ENCODE assay signal across 9 mouse cellular contexts in genomic region chr11:69116843-69117242, GRCm38 (mm10). TPM values are rescaled to one million over a fixed set of nuclear protein-coding genes. Genes with fewer than 3 reads are reported as not detected.
DNase-seq lines count a peak whose midpoint lies in the region; ATAC-seq and TF ChIP-seq lines count a peak whose summit lies in the region.
"Had no signal": no experiment of that assay in that cellular context is flagged by ENCODE, and none has a peak within 500 bp of the region (broad histone marks: within the 10 kb centered on the region; RNA-seq: fewer than 3 reads in every experiment).

No protein-coding gene starts in this region.

- no peak overlapping the region for H3K27ac ChIP-seq in intestine, embryonic 14.5 days (ENCODE audit: low read depth)
- no peak overlapping the region for H3K27ac ChIP-seq in intestine, embryonic 16.5 days (ENCODE audit: low read length)
- H3K27ac ChIP-seq in forebrain, embryonic 11.5 days (ENCODE audit: low read depth, low read length), result no peak overlapping the region
- no peak overlapping the region for H3K27ac ChIP-seq in intestine, embryonic 15.5 days
- H3K27ac ChIP-seq in midbrain, postnatal 0 days (ENCODE audit: low read depth, low read length), result no peak overlapping the region

- H3K4me3 ChIP-seq in intestine, embryonic 14.5 days (ENCODE audit: low read depth, low read length), result 0 out of 2 replicates have a peak overlapping the region, but pooled peaks have one; percentile 82
- H3K4me3 ChIP-seq in intestine, embryonic 16.5 days (ENCODE audit: low read length), result no peak overlapping the region
- no peak overlapping the region for H3K4me3 ChIP-seq in forebrain, embryonic 11.5 days (ENCODE audit: low read depth, low read length)
- no peak overlapping the region for H3K4me3 ChIP-seq in intestine, embryonic 15.5 days (replicated peaks)
- peak overlapping the region; percentile 85; the same call in 1 of the 2 replicates for H3K4me3 ChIP-seq in midbrain, postnatal 0 days (ENCODE audit: low read depth, low read length)

- H3K9ac ChIP-seq in intestine, embryonic 14.5 days (ENCODE audit: low read length), result no peak overlapping the region
- H3K9ac ChIP-seq in intestine, embryonic 16.5 days (ENCODE audit: low read depth, low read length), result no peak overlapping the region
- no peak overlapping the region for H3K9ac ChIP-seq in forebrain, embryonic 11.5 days (ENCODE audit: low read length)
- no peak overlapping the region for H3K9ac ChIP-seq in intestine, embryonic 15.5 days
- H3K9ac ChIP-seq in midbrain, postnatal 0 days (replicated peaks; ENCODE audit: low read length, poor library complexity, severe bottlenecking), result peak overlapping the region; percentile 61; the same call in 1 of the 2 replicates

- peak overlapping the region; percentile 94 for H3K4me2 ChIP-seq in intestine, embryonic 14.5 days (ENCODE audit: low read length)
- H3K4me2 ChIP-seq in intestine, embryonic 16.5 days (ENCODE audit: low read depth, low read length), result no peak overlapping the region; the same call in 1 of the 2 replicates
- H3K4me2 ChIP-seq in forebrain, embryonic 11.5 days (ENCODE audit: low read depth, low read length, severe bottlenecking), result peak overlapping the region; percentile 97; the same call in 1 of the 2 replicates
- peak overlapping the region; percentile 86; the same call in 1 of the 2 replicates for H3K4me2 ChIP-seq in intestine, embryonic 15.5 days (replicated peaks)
- peak overlapping the region; percentile 98 for H3K4me2 ChIP-seq in midbrain, postnatal 0 days (ENCODE audit: low read depth, low read length, poor library complexity, severe bottlenecking)

- WGBS in intestine, embryonic 14.5 days, result 48% methylated on average over 5 of the region's 5 CpGs
- 54% methylated on average over 5 of the region's 5 CpGs for WGBS in intestine, embryonic 16.5 days
- 57% methylated on average over 5 of the region's 5 CpGs for WGBS in forebrain, embryonic 11.5 days
- 51% methylated on average over 5 of the region's 5 CpGs for WGBS in intestine, embryonic 15.5 days
- 56% methylated on average over 5 of the region's 5 CpGs for WGBS in midbrain, postnatal 0 days

- peaks cover 29% of the 10 kb centered on the region for H3K4me1 ChIP-seq in intestine, embryonic 14.5 days (replicated peaks; ENCODE audit: control insufficient read depth, insufficient read depth, low read length)
- H3K4me1 ChIP-seq in intestine, embryonic 16.5 days (ENCODE audit: control insufficient read depth, insufficient read depth, low read length), result peaks cover 30% of the 10 kb centered on the region
- H3K4me1 ChIP-seq in forebrain, embryonic 11.5 days (replicated peaks; ENCODE audit: control insufficient read depth, insufficient read depth, low read length), result peaks cover 29% of the 10 kb centered on the region
- peaks cover 35% of the 10 kb centered on the region for H3K4me1 ChIP-seq in intestine, embryonic 15.5 days (replicated peaks)
- H3K4me1 ChIP-seq in midbrain, postnatal 0 days (ENCODE audit: insufficient read depth, low read length), result peaks cover 21% of the 10 kb centered on the region

- H3K27me3 ChIP-seq in intestine, embryonic 14.5 days (replicated peaks; ENCODE audit: control insufficient read depth, insufficient read depth, low read length), result 0 out of 2 replicates have a peak, but pooled peaks cover 8% of the 10 kb centered on the region
- no peaks in the 10 kb centered on the region for H3K27me3 ChIP-seq in intestine, embryonic 16.5 days (replicated peaks; ENCODE audit: control insufficient read depth, insufficient read depth, low read length)
- H3K27me3 ChIP-seq in forebrain, embryonic 11.5 days (ENCODE audit: control insufficient read depth, insufficient read depth, low read length), result peaks cover 13% of the 10 kb centered on the region
- no peaks in the 10 kb centered on the region for H3K27me3 ChIP-seq in intestine, embryonic 15.5 days (replicated peaks)
- H3K27me3 ChIP-seq in midbrain, postnatal 0 days (ENCODE audit: insufficient read depth, low read length), result peaks cover 4% of the 10 kb centered on the region; the same call in 1 of the 2 replicates

- no peaks in the 10 kb centered on the region for H3K36me3 ChIP-seq in intestine, embryonic 14.5 days (ENCODE audit: control insufficient read depth, insufficient read depth, low read length)
- H3K36me3 ChIP-seq in intestine, embryonic 16.5 days (ENCODE audit: control insufficient read depth, insufficient read depth, low read length), result no peaks in the 10 kb centered on the region
- H3K36me3 ChIP-seq in forebrain, embryonic 11.5 days (ENCODE audit: control insufficient read depth, insufficient read depth, low read length), result no peaks in the 10 kb centered on the region; the same call in 1 of the 2 replicates
- no peaks in the 10 kb centered on the region for H3K36me3 ChIP-seq in intestine, embryonic 15.5 days
- H3K36me3 ChIP-seq in midbrain, postnatal 0 days (ENCODE audit: insufficient read depth, low read length), result no peaks in the 10 kb centered on the region

- no peak for ATAC-seq in intestine, embryonic 14.5 days (replicated peaks; ENCODE audit: low FRiP score, low TSS enrichment, low read depth)
- ATAC-seq in intestine, embryonic 16.5 days, result no peak
- no peak for ATAC-seq in forebrain, embryonic 11.5 days (replicated peaks; ENCODE audit: low FRiP score)
- ATAC-seq in intestine, embryonic 15.5 days, result no peak
- ATAC-seq in midbrain, postnatal 0 days (ENCODE audit: low FRiP score), result no peak

- no peak for DNase-seq in intestine, embryonic 14.5 days (ENCODE audit: low spot score)
- DNase-seq in forebrain, embryonic 11.5 days (ENCODE audit: low spot score), result no peak
- no peak for DNase-seq in midbrain, postnatal 0 days (ENCODE audit: low spot score)
- no peak for DNase-seq in layer of hippocampus, adult 11-12 months (ENCODE audit: low spot score)
- DNase-seq in adrenal gland, postnatal 10 days, result no peak
- DNase-seq in right cerebral cortex, postnatal 10 days (ENCODE audit: low spot score in 2 of 2), result no peak
- DNase-seq: right cerebral cortex, postnatal 25 days had no signal

- TF ChIP-seq CTCF in midbrain, postnatal 0 days (IDR thresholded peaks at IDR 0.05), result no peak

- H3K9me3 ChIP-seq in intestine, embryonic 14.5 days (ENCODE audit: control insufficient read depth, low read length), result no peaks in the 10 kb centered on the region
- no peaks in the 10 kb centered on the region for H3K9me3 ChIP-seq in intestine, embryonic 16.5 days (ENCODE audit: control insufficient read depth, low read length)
- no peaks in the 10 kb centered on the region for H3K9me3 ChIP-seq in forebrain, embryonic 11.5 days (ENCODE audit: control insufficient read depth, low read length)
- no peaks in the 10 kb centered on the region for H3K9me3 ChIP-seq in intestine, embryonic 15.5 days
- no peaks in the 10 kb centered on the region for H3K9me3 ChIP-seq in midbrain, postnatal 0 days (ENCODE audit: low read length)

RNA-seq across cellular contexts. Expression of gene Hes7, which starts 3.4 kb away (rescaled TPM):
- 0.28 and 0.32 TPM in 2 replicates for polyA plus RNA-seq in intestine, embryonic 14.5 days (2014; fragmentation: Nextera tagmentation; extraction: Ambion mirVana)
- 0.29 and 0.33 TPM in 2 replicates for polyA plus RNA-seq in intestine, embryonic 16.5 days (2015; fragmentation: Nextera tagmentation; extraction: Ambion mirVana)
- polyA plus RNA-seq in forebrain, embryonic 11.5 days (2014; fragmentation: Nextera tagmentation; extraction: Ambion mirVana), result 0.11 and 0.24 TPM in 2 replicates
- 0.62 and 0.70 TPM in 2 replicates for polyA plus RNA-seq in intestine, embryonic 15.5 days (2015; fragmentation: Nextera tagmentation; extraction: Ambion mirVana)
- 1.2 and 2.1 TPM in 2 replicates for total RNA-seq in midbrain, postnatal 0 days (2014; rRNA removed)
- 1.7 and 2.0 TPM in 2 replicates for polyA plus RNA-seq in midbrain, postnatal 0 days (2015; fragmentation: Nextera tagmentation; extraction: Ambion mirVana)
- total RNA-seq in adrenal gland, postnatal 10 days (2021), result under 1 TPM; 0.18 to 0.36 TPM

RNA-seq across cellular contexts. Expression of gene 9130213A22Rik, which starts 5.5 kb away (rescaled TPM):
- 0.19 and 0.30 TPM in 2 replicates for polyA plus RNA-seq in intestine, embryonic 14.5 days (2014; fragmentation: Nextera tagmentation; extraction: Ambion mirVana)
- 0.11 and 0.29 TPM in 2 replicates for polyA plus RNA-seq in intestine, embryonic 16.5 days (2015; fragmentation: Nextera tagmentation; extraction: Ambion mirVana)
- 0.39 TPM in 1 of 2 replicates, not detected in the other for polyA plus RNA-seq in forebrain, embryonic 11.5 days (2014; fragmentation: Nextera tagmentation; extraction: Ambion mirVana)
- polyA plus RNA-seq in intestine, embryonic 15.5 days (2015; fragmentation: Nextera tagmentation; extraction: Ambion mirVana), result 0.29 and 0.34 TPM in 2 replicates
- 1.0 and 1.6 TPM in 2 replicates for total RNA-seq in midbrain, postnatal 0 days (2014; rRNA removed)
- polyA plus RNA-seq in midbrain, postnatal 0 days (2015; fragmentation: Nextera tagmentation; extraction: Ambion mirVana), result 1.2 and 1.4 TPM in 2 replicates
- under 1 TPM; 0.48 to 0.66 TPM for total RNA-seq in adrenal gland, postnatal 10 days (2021)

RNA-seq across cellular contexts. Expression of gene Aloxe3, which starts 8.9 kb away (rescaled TPM):
- 0.18 and 0.71 TPM in 2 replicates for polyA plus RNA-seq in intestine, embryonic 14.5 days (2014; fragmentation: Nextera tagmentation; extraction: Ambion mirVana)
- polyA plus RNA-seq in intestine, embryonic 16.5 days (2015; fragmentation: Nextera tagmentation; extraction: Ambion mirVana), result 0.31 and 0.45 TPM in 2 replicates
- polyA plus RNA-seq in forebrain, embryonic 11.5 days (2014; fragmentation: Nextera tagmentation; extraction: Ambion mirVana), result not detected in 2 replicates
- 0.19 and 0.29 TPM in 2 replicates for polyA plus RNA-seq in intestine, embryonic 15.5 days (2015; fragmentation: Nextera tagmentation; extraction: Ambion mirVana)
- 16.3 and 19.4 TPM in 2 replicates for total RNA-seq in midbrain, postnatal 0 days (2014; rRNA removed)
- polyA plus RNA-seq in midbrain, postnatal 0 days (2015; fragmentation: Nextera tagmentation; extraction: Ambion mirVana), result 17.8 and 21.4 TPM in 2 replicates
- under 1 TPM; 0.60 to 0.76 TPM for total RNA-seq in adrenal gland, postnatal 10 days (2021)

RNA-seq across cellular contexts. Expression of gene Per1, which starts 21.8 kb away (rescaled TPM):
- 10.5 and 13.4 TPM in 2 replicates for polyA plus RNA-seq in intestine, embryonic 14.5 days (2014; fragmentation: Nextera tagmentation; extraction: Ambion mirVana)
- polyA plus RNA-seq in intestine, embryonic 16.5 days (2015; fragmentation: Nextera tagmentation; extraction: Ambion mirVana), result 13.6 and 13.7 TPM in 2 replicates
- polyA plus RNA-seq in forebrain, embryonic 11.5 days (2014; fragmentation: Nextera tagmentation; extraction: Ambion mirVana), result 8.2 and 10.0 TPM in 2 replicates
- polyA plus RNA-seq in intestine, embryonic 15.5 days (2015; fragmentation: Nextera tagmentation; extraction: Ambion mirVana), result 11.9 and 15.6 TPM in 2 replicates
- 28.5 and 47.1 TPM in 2 replicates for total RNA-seq in midbrain, postnatal 0 days (2014; rRNA removed)
- polyA plus RNA-seq in midbrain, postnatal 0 days (2015; fragmentation: Nextera tagmentation; extraction: Ambion mirVana), result 11.8 and 15.4 TPM in 2 replicates
- total RNA-seq in adrenal gland, postnatal 10 days (2021), result 100 to 1,000 TPM in 1 of 2 experiments, 10 to 100 TPM in 1; 63.1 to 157 TPM

RNA-seq across cellular contexts. Expression of gene Vamp2, which starts 28.6 kb away (rescaled TPM):
- 76.7 TPM in 2 replicates for polyA plus RNA-seq in intestine, embryonic 14.5 days (2014; fragmentation: Nextera tagmentation; extraction: Ambion mirVana)
- polyA plus RNA-seq in intestine, embryonic 16.5 days (2015; fragmentation: Nextera tagmentation; extraction: Ambion mirVana), result 65.8 TPM in 2 replicates
- polyA plus RNA-seq in forebrain, embryonic 11.5 days (2014; fragmentation: Nextera tagmentation; extraction: Ambion mirVana), result 95.9 and 98.4 TPM in 2 replicates
- polyA plus RNA-seq in intestine, embryonic 15.5 days (2015; fragmentation: Nextera tagmentation; extraction: Ambion mirVana), result 61.8 and 64.2 TPM in 2 replicates
- 144 and 157 TPM in 2 replicates for total RNA-seq in midbrain, postnatal 0 days (2014; rRNA removed)
- 591 and 600 TPM in 2 replicates for polyA plus RNA-seq in midbrain, postnatal 0 days (2015; fragmentation: Nextera tagmentation; extraction: Ambion mirVana)
- total RNA-seq in adrenal gland, postnatal 10 days (2021), result 100 to 1,000 TPM; 104 to 143 TPM

Comparison
In these comparisons a context has a peak if more than half of its experiments do, and no peak if none do; other contexts are left out.
1. H3K4me3 ChIP-seq: peak in intestine, embryonic 14.5 days (single experiment) and midbrain, postnatal 0 days (single experiment); none in intestine, embryonic 16.5 days (single experiment), forebrain, embryonic 11.5 days (single experiment) and intestine, embryonic 15.5 days (single experiment).
2. RNA of gene Aloxe3, which starts 8.9 kb away (polyA plus RNA-seq): 17.8 to 21.4 TPM in midbrain, postnatal 0 days; 0.31 to 0.45 TPM in intestine, embryonic 16.5 days, 0.19 to 0.29 TPM in intestine, embryonic 15.5 days, 0.18 to 0.71 TPM in intestine, embryonic 14.5 days and not detected in forebrain, embryonic 11.5 days; every median in the first group is over 10 times any median in the second.